Mouse (Mus musculus): ENCODE data around the gene Ggcx.

GRCm38 (mm10) chr6:72415964-72416772 is 2.1 kb downstream of the Ggcx start:
- TF ChIP-seq CTCF (IDR thresholded peaks at IDR 0.05; ENCODE audit: control insufficient read depth, insufficient read depth, low read length) = no peak
- no peak for TF ChIP-seq POLR2A (IDR thresholded peaks at IDR 0.05; ENCODE audit: borderline replicate concordance, control insufficient read depth, low read depth, low read length)

All from bone marrow, adult 2 months (tissue).